Mouse (Mus musculus): ENCODE data around the gene Nus1. TPM values are rescaled to one million over a fixed set of nuclear protein-coding genes. Genes with fewer than 3 reads are reported as not detected.

The Nus1 gene
- 47.6 and 49.0 TPM in 2 replicates for polyA plus RNA-seq (2012; ENCODE audit: insufficient read depth, insufficient read length, missing spikeins)

DNA sequence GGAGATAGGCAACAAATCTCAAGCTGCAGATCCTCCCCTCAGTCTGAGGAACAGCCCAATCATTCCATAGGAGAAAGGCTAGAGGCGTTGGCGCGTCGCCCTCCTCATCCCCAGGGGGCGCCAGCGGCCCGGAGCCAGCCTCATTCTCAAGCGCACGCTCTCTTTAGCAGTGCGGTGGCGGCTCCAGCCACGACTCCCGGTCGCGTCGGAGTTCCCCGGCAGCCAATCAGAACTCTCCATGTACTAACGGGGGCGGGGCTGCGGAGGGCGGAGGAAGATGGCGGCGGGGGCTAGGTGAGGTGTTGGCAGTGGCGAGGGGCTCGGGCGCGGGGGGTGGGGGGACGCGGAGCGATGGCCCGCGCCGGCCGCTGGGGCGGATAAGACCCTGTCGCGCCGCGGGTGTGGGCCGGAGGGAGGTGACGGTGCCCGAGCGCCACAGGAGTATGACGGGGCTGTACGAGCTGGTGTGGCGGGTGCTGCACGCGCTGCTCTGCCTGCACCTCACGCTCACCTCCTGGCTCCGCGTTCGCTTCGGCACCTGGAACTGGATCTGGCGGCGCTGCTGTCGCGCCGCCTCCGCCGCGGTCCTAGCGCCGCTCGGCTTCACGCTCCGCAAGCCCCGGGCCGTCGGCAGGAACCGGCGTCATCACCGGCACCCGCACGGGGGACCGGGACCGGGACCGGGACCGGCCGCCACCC, at the start of gene Nus1:
Gene Nus1, plus strand, starts transcription at position 249 of the 699 bp plus-strand sequence.
- peak within 1 kb of the TSS; percentile 80 for H3K4me3 ChIP-seq (ENCODE audit: insufficient read depth, low read length)
- H3K4me1 ChIP-seq (ENCODE audit: control insufficient read depth, insufficient read depth, low read length): peaks cover 21% of the 10 kb centered on the region
- peak; percentile 32; the same call in 1 of the 2 replicates for TF ChIP-seq CTCF (IDR thresholded peaks at IDR 0.05; ENCODE audit: low read depth, low read length)
- peak; percentile 5; the same call in 1 of the 2 replicates for TF ChIP-seq POLR2A (IDR thresholded peaks at IDR 0.05; ENCODE audit: borderline replicate concordance, low read depth, low read length)
- H3K27ac ChIP-seq (ENCODE audit: insufficient read depth, low read depth, low read length): peak within 1 kb of the TSS; percentile 55

DNA sequence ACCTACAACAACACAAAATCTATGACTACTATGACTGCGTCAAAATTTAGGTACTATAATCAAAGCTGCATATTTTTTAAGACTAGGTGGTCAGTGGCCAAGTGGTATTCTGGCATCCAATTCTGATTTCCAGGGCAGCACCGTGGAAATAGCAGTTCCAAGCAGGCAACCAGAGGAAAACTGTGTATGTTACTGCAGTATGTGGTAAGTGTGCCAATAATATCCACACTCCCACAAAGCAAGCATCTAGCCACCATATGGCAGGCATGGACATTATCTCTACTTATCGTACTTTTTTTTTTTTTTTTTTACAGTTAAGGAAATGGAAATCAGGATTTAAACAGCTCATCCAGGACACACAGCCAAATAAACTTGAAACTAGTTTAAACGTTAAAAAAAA, 49.0 kb upstream of the Nus1 start:
- Histone ChIP-seq H3K4me3 (ENCODE audit: insufficient read depth, low read length) (no peak overlapping the region), H3K4me1 (ENCODE audit: control insufficient read depth, insufficient read depth, low read length) (no peaks in the 10 kb centered on the region), H3K27ac (ENCODE audit: insufficient read depth, low read depth, low read length) (no peak overlapping the region)
- TF ChIP-seq POLR2A (IDR thresholded peaks at IDR 0.05; ENCODE audit: borderline replicate concordance, low read depth, low read length): no peak
- TF ChIP-seq CTCF (IDR thresholded peaks at IDR 0.05; ENCODE audit: low read depth, low read length): no peak

DNA sequence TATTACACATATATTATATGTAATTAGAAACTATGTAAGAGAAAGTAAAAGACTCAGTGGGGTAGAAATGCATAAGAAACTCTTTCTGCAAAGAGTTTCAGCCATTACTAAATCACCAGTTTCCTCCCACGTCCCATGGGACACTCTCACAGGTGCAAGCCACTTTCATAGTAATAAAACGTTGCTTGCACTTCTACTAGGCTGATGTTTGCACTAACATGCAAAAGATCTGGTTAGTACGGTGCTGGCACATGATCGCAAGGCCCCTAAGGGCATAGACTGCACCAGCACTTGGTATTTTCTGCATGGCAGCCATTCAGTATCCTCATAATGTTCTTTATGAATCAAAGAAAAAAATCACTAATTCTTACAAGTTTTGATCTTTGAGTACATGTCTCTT, 43.5 kb upstream of the Nus1 start:
- TF ChIP-seq POLR2A (IDR thresholded peaks at IDR 0.05; ENCODE audit: borderline replicate concordance, low read depth, low read length): no peak
- TF ChIP-seq CTCF (IDR thresholded peaks at IDR 0.05; ENCODE audit: low read depth, low read length): no peak
- peaks cover 10% of the 10 kb centered on the region for H3K4me1 ChIP-seq (ENCODE audit: control insufficient read depth, insufficient read depth, low read length)
- H3K27ac ChIP-seq (ENCODE audit: insufficient read depth, low read depth, low read length): no peak overlapping the region
- no peak overlapping the region for H3K4me3 ChIP-seq (ENCODE audit: insufficient read depth, low read length)

DNA sequence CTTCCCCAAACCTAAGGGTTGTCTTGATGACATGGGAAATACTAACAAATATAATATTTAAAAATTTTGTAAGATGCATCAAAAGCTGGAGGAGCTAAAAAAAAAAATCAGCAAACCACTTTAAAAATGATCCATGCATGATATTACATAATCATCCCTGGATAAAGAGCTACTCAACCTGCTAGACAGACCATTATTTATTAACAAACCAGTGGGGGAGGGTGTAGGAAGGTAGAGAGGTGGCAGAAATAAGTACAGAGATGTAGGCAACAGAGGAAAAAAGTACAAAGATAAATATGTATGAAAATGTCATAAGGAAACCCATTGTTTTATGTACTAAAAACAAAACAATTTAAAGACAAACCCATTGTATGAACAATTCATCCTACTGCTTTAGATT, 42.7 kb upstream of the Nus1 start:
- Histone ChIP-seq H3K27ac (ENCODE audit: insufficient read depth, low read depth, low read length) (no peak overlapping the region), H3K4me1 (ENCODE audit: control insufficient read depth, insufficient read depth, low read length) (peaks cover 10% of the 10 kb centered on the region), H3K4me3 (ENCODE audit: insufficient read depth, low read length) (no peak overlapping the region)
- TF ChIP-seq POLR2A (IDR thresholded peaks at IDR 0.05; ENCODE audit: borderline replicate concordance, low read depth, low read length): no peak
- no peak for TF ChIP-seq CTCF (IDR thresholded peaks at IDR 0.05; ENCODE audit: low read depth, low read length)

DNA sequence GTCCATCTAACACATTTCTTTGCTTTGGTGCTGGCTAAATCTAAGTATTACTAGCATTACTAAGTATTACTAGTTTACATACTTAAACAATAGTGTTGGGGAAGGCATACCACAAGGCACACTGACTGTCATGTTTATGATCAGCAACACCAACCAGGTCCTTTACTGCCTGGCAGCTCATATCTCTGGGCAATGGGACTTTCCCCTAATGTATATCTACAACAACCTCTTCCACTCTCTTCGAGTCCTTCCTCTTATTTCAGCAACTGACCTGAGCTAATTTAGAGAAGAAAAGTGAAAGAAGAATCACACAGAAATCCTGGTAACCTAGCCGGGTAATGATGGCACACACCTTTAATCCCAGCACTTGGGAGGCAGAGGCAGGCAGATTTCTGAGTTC, 40.9 kb upstream of the Nus1 start:
- TF ChIP-seq CTCF (IDR thresholded peaks at IDR 0.05; ENCODE audit: low read depth, low read length) (no peak), POLR2A (IDR thresholded peaks at IDR 0.05; ENCODE audit: borderline replicate concordance, low read depth, low read length) (no peak)
- Histone ChIP-seq H3K4me3 (ENCODE audit: insufficient read depth, low read length) (no peak overlapping the region), H3K4me1 (ENCODE audit: control insufficient read depth, insufficient read depth, low read length) (peaks cover 10% of the 10 kb centered on the region), H3K27ac (ENCODE audit: insufficient read depth, low read depth, low read length) (no peak overlapping the region)

DNA sequence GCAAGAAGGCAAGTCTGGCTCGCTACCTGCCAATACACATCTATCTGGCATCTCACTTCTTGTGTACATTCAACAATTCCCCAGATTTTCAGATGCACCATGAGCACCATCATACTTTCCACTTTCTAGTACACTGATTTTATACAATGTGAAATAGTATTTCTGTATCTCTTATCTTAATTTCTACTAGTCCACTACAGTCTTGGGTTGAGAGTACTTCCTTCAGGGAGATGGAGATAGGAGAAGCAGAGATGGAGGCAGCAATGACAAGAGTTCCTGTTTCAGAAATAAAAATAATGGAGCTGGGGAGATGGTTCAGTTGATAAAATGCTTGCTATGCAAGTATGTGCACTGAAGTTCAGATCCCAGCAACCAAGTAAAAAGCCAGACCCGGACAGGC, 39.5 kb upstream of the Nus1 start:
- peaks cover 11% of the 10 kb centered on the region for H3K4me1 ChIP-seq (ENCODE audit: control insufficient read depth, insufficient read depth, low read length)
- TF ChIP-seq POLR2A (IDR thresholded peaks at IDR 0.05; ENCODE audit: borderline replicate concordance, low read depth, low read length) (no peak), CTCF (IDR thresholded peaks at IDR 0.05; ENCODE audit: low read depth, low read length) (no peak)
- H3K4me3 ChIP-seq (ENCODE audit: insufficient read depth, low read length): no peak overlapping the region
- H3K27ac ChIP-seq (ENCODE audit: insufficient read depth, low read depth, low read length): no peak overlapping the region

DNA sequence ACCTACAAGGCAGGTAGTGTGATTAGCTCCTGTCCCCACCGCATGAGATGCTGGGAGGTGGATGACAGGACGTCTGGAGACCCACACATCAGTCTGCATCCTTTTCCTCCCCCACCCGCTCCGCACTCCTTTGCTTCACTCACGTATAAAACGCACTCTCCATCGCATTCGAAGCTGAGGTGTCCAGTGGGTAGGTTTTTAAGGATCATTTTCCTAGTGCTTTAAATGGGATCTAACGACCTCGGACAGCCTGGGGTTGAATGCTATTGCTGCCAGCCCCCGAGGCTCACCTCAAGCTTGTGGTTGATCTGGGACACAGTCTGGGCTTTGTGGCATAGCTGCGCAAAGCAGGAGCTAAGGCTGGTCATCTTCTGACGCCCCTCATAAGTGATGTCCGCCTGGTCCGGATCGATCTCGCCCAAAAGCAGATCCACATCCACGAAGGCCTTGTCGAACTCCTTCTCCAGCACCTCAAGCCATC, 36.0 kb upstream of the Nus1 start:
- Histone ChIP-seq H3K27ac (ENCODE audit: insufficient read depth, low read depth, low read length) (peak overlapping the region; percentile 25; the same call in 1 of the 2 replicates), H3K4me1 (ENCODE audit: control insufficient read depth, insufficient read depth, low read length) (peaks cover 11% of the 10 kb centered on the region), H3K4me3 (ENCODE audit: insufficient read depth, low read length) (peak overlapping the region; percentile 64)
- TF ChIP-seq POLR2A (IDR thresholded peaks at IDR 0.05; ENCODE audit: borderline replicate concordance, low read depth, low read length) (no peak), CTCF (IDR thresholded peaks at IDR 0.05; ENCODE audit: low read depth, low read length) (no peak)

DNA sequence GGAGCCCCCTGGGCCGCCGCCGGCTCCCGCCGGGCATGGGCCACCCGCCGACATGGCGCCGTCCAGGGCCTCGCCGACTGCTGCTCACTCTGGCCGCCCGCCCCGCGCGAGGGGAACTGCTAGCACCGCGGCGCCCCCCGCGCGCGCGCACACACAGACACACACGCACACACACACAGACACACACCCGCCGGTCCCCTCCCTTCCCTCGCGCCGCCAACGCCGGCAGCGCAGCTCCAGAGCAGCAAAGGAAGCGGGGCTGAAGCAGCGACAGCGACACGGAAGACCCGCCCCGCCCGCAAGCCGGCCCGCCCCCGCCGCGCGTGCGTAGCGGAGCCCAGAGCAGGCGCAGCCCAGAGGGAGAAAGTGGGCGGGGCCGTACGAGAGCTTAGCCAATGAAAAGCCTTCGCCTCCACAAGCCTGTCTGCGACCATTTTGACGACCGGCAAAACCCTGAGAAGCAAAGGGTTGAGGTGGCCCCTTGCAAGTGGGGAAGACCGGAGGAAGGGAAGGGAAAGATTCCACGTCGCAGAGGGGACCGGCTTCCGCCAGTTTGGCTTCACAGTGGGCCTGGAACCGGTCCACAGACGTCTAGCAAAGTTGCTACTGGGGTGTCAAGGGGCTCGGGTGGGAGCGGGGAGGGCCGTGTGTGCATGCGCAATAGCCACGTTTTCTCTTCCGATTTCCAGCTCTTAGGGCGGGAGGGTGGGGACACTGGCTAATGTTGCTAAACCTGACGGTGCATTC, 35.3 kb upstream of the Nus1 start, which contains the start of gene Gopc:
Gene Gopc, minus strand, starts transcription at position 280 of the 747 bp plus-strand sequence.
- Histone ChIP-seq H3K4me3 (ENCODE audit: insufficient read depth, low read length) (peak within 1 kb of the TSS; percentile 79), H3K27ac (ENCODE audit: insufficient read depth, low read depth, low read length) (peak within 1 kb of the TSS; percentile 92), H3K4me1 (ENCODE audit: control insufficient read depth, insufficient read depth, low read length) (peaks cover 10% of the 10 kb centered on the region)
- no peak for TF ChIP-seq POLR2A (IDR thresholded peaks at IDR 0.05; ENCODE audit: borderline replicate concordance, low read depth, low read length)
- no peak for TF ChIP-seq CTCF (IDR thresholded peaks at IDR 0.05; ENCODE audit: low read depth, low read length)

DNA sequence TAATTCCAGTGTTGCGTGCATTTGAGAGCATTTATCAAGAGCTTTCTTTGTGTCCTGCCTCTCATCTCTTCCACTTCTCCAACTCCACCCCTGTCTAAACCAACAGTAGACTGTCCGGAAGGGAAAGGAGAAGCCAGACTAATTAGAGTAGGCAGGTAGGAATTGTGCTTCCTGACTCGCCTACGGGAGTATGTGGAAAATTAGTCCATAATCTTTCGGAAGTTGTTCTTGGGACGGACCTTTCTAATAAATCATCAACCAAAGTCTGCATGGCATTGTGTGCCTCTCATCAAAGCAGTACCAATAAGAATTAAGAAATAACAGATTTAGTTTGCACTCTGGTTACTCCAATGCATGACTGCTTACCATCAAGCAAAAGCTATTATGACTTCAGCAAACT, 34.3 kb upstream of the Nus1 start:
- Histone ChIP-seq H3K4me3 (ENCODE audit: insufficient read depth, low read length) (peak overlapping the region; percentile 79), H3K27ac (ENCODE audit: insufficient read depth, low read depth, low read length) (no peak overlapping the region), H3K4me1 (ENCODE audit: control insufficient read depth, insufficient read depth, low read length) (peaks cover 8% of the 10 kb centered on the region)
- TF ChIP-seq POLR2A (IDR thresholded peaks at IDR 0.05; ENCODE audit: borderline replicate concordance, low read depth, low read length): no peak
- no peak for TF ChIP-seq CTCF (IDR thresholded peaks at IDR 0.05; ENCODE audit: low read depth, low read length)

DNA sequence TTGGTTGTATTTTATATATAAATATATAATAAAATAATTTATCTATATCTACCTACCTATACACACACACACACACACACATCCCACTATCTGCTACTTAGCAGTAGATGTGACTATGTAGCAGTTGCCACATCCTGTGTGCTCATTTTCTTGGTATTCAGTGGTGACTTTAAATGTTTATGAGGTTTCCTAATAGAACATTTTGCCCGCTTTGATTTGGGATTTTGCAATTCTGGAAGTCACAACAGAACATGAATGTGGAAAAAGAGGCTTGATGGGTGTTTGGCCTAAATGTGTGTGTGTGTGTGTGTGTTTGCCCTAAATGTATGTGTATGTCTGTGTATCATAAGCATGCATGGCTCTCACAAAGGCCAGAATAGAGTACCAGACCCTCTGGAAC, 33.8 kb upstream of the Nus1 start:
- peaks cover 6% of the 10 kb centered on the region for H3K4me1 ChIP-seq (ENCODE audit: control insufficient read depth, insufficient read depth, low read length)
- H3K4me3 ChIP-seq (ENCODE audit: insufficient read depth, low read length): no peak overlapping the region
- no peak overlapping the region for H3K27ac ChIP-seq (ENCODE audit: insufficient read depth, low read depth, low read length)
- TF ChIP-seq CTCF (IDR thresholded peaks at IDR 0.05; ENCODE audit: low read depth, low read length) (no peak), POLR2A (IDR thresholded peaks at IDR 0.05; ENCODE audit: borderline replicate concordance, low read depth, low read length) (no peak)

Data from bone marrow macrophage, adult 2 months (primary cell).